Mouse (Mus musculus) frontal cortex, postnatal 14 days (tissue): Measurements from ENCODE around the gene Polr3b.

Experiments used
- DNase-seq, 2 experiments: peaks; one replicate each; pipeline ENCODE4 v3.0.0; 2022; ENCODE audit warnings: low spot score in 2 of 2

Polr3b gene

DNA sequence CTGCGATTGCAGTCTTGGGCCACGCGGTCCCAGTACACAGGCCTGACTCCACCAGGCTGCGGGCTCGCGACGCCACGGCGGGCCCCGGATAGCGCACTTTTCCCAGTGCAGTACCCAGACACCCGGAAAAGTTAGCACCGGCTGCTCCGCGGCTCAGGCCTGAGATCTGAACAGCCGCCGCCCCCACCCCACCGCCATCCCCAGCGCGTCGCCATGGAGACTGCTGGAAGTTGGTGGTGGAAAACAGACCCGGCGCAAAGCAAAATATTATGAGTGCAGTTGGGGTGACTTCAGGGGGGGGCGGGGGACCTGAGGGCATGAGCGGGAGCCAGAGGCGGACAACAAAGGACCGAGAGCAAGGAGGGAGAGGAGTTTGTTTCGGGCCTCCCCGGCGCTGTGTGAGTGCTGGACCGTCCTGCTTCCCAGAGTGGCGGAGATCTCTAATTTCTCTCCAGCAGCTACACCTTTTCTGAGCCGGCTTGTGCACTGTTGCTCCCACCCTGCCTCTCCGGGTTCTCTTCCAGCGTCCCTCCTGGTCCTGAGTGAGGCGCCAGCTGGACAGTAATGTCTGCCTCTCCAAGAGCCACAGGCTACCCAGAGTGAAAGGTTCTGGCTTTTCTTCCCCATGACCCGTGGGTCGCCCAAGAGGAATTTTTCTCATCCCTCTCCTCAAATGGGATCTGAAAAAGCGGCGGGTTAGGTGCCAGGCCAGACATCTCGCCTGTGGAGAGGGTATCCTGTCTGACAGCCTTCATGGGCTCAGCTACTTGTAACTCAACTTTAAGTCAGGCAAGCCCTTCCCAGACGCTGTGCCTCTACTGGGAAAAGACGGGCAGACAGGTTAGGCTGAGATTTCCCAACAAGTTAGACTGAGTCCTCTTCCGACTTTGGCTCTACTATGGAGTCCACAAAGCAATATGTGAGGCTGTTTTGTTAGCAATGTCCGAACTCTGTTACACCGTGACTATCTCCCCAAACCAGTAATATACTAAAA is 138.3 kb downstream of the Polr3b start:
- peak in 1 of 2 experiments; percentile 9 for DNase-seq

DNA sequence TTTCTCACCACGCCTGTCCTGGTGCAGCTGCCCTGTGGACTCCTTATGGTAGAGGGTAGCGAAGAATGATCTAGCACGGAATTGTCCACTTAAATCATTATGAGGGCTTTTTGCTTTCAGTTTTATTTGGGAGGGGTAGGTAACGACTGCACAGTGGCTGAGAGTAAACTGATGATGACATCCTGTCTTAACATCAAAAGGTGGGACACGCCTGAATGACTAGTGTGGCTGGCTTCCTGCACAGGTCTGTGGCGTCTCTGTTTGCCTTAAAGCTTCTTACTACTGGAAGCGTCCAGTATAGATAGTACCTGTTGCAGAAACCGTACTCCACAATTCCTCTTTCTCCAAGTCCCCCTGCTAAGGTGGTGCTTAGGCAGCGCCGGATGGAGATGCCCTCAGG is 146.7 kb downstream of the Polr3b start:
- DNase-seq = no peak

DNA sequence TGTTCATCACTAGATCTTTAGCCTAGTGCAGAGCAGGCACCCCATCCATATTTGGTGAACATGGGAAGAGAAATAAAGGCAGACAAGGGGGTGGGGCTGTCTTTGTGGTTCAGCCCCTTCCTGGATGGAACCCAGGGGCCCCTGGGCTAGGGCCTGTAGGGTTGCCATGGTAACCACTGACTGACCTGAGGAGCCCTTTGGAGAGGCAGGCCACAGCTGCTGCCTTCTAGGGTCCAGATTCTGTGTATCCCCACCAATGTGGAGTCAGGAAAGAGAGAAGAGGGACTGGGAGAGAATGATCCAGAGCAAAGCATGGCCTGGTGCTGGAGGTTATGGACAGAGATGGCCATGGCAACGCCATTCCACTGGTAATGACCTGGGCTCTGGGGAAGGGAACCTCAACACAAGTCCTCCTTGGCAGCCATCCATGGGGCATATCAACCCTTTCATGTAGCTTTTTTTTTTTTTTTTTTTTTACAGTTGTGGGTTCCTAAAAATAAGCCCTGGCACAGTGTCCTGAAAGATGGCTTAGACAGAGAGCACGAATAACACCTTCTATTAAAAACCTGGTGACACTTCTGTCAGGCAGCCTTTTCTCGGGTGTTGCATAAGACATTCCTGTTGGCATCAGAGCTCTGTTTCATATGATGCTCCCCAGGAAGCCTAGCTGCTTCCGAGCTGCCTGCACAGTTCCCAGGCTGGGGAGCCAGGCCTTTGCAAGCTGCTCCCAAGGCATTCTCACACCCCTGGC is 150.5 kb downstream of the Polr3b start:
- DNase-seq = peak in 1 of 2 experiments; percentile 23

- no peak for DNase-seq
Observed at GRCm38 (mm10) chr10:84773889-84774288, 151.8 kb downstream of the Polr3b start.

GRCm38 (mm10) chr10:84774573-84774972 is 152.5 kb downstream of the Polr3b start:
- peak; percentile 23 to 41 for DNase-seq
